Mouse (Mus musculus) embryo, embryonic 9.5 days (tissue): Measurements from ENCODE around the gene Plp1.

Experiments used
- DNase-seq: peaks from one replicate; pipeline ENCODE4 v3.0.0-alpha.2; 2017; ENCODE audit errors: extremely low spot score

Gene Plp1

GRCm38 (mm10) chrX:136822371-136822770 is at the start of gene Plp1:
Plp1 (plus strand) TSS chrX:136822671.
- DNase-seq: no peak

GRCm38 (mm10) chrX:136773035-136773434 is 49.4 kb upstream of the Plp1 start:
- no peak for DNase-seq

- no peak for DNase-seq
Measured at GRCm38 (mm10) chrX:136778046-136778445, 44.4 kb upstream of the Plp1 start.

- DNase-seq: no peak
Measured at GRCm38 (mm10) chrX:136779262-136779661, 43.2 kb upstream of the Plp1 start.

- no peak for DNase-seq
Measured at GRCm38 (mm10) chrX:136780041-136780440, 42.4 kb upstream of the Plp1 start, which contains the start of gene Glra4. Glra4 (minus strand) TSS chrX:136780141.

GRCm38 (mm10) chrX:136789446-136789845 is 33.0 kb upstream of the Plp1 start:
- DNase-seq: no peak

GRCm38 (mm10) chrX:136797223-136797622 is 25.2 kb upstream of the Plp1 start:
- DNase-seq: peak; percentile 2

- DNase-seq: no peak
Measured at GRCm38 (mm10) chrX:136819752-136820151, 2.7 kb upstream of the Plp1 start.

- DNase-seq: peak; percentile 58
Measured at GRCm38 (mm10) chrX:136820250-136820649, 2.2 kb upstream of the Plp1 start.

- DNase-seq: no peak
Measured at GRCm38 (mm10) chrX:136825016-136825415, 2.5 kb downstream of the Plp1 start.

- peak; percentile 31 for DNase-seq
Measured at GRCm38 (mm10) chrX:136828610-136829009, 6.1 kb downstream of the Plp1 start.

GRCm38 (mm10) chrX:136850300-136850699 is 27.8 kb downstream of the Plp1 start:
- no peak for DNase-seq

GRCm38 (mm10) chrX:136868061-136869040 is 45.9 kb downstream of the Plp1 start, which contains the start of gene Rab9b:
Rab9b (minus strand) TSS chrX:136868755.
- peak; percentile 31 for DNase-seq
